Mouse (Mus musculus) testis, adult 2 months (tissue): ENCODE data around the gene Exosc2. TPM values are rescaled to one million over a fixed set of nuclear protein-coding genes. Genes with fewer than 3 reads are reported as not detected.

Source experiments
- H3K27ac ChIP-seq: fragments of 200-500 bp; 2 replicates; pipeline ENCODE4 v1.5.1; 2012; ENCODE audit warnings: low read depth, low read length; ENCODE audit not compliant: control insufficient read depth, insufficient read depth
- H3K27me3 ChIP-seq: fragments of 200-500 bp; 2 replicates; pipeline ENCODE4 v1.6.1; 2012; ENCODE audit warnings: mild to moderate bottlenecking, low read length, moderate library complexity; ENCODE audit not compliant: control insufficient read depth, insufficient read depth
- H3K36me3 ChIP-seq: fragments of 200-500 bp; 2 replicates; pipeline ENCODE4 v1.6.1; 2012; ENCODE audit warnings: mild to moderate bottlenecking, low read length; ENCODE audit not compliant: control insufficient read depth, insufficient read depth
- H3K4me1 ChIP-seq: fragments of 200-500 bp; 2 replicates; pipeline ENCODE4 v1.6.1; 2012; ENCODE audit warnings: low read length; ENCODE audit not compliant: control insufficient read depth, insufficient read depth
- H3K4me3 ChIP-seq: fragments of 200-500 bp; 2 replicates; pipeline ENCODE4 v1.5.1; 2012; ENCODE audit warnings: low read depth, mild to moderate bottlenecking, low read length, moderate library complexity, mixed read lengths; ENCODE audit not compliant: control insufficient read depth
- CTCF ChIP-seq: fragments of 200-500 bp; IDR thresholded peaks from 2 replicates; pipeline ENCODE4 v1.5.1; 2012; ENCODE audit warnings: low read depth, mild to moderate bottlenecking, inconsistent platforms, low read length, moderate library complexity; ENCODE audit not compliant: control insufficient read depth, insufficient read depth, insufficient replicate concordance
- POLR2A ChIP-seq: fragments of 200-500 bp; IDR thresholded peaks from 2 replicates; pipeline ENCODE4 v1.6.1; 2012; ENCODE audit warnings: low read depth, mild to moderate bottlenecking, inconsistent platforms, low read length, moderate library complexity; ENCODE audit not compliant: control insufficient read depth
- polyA plus RNA-seq: library from polyadenylated mRNA; depleted of rRNA; stranded (reverse); fragments of >200 nt; gene quantifications from 2 replicates; pipeline ENCODE4 v1.2.3, GENCODE M21; 2012; rRNA removed

Gene Exosc2
- 9.1 and 9.8 TPM in 2 replicates for polyA plus RNA-seq

DNA sequence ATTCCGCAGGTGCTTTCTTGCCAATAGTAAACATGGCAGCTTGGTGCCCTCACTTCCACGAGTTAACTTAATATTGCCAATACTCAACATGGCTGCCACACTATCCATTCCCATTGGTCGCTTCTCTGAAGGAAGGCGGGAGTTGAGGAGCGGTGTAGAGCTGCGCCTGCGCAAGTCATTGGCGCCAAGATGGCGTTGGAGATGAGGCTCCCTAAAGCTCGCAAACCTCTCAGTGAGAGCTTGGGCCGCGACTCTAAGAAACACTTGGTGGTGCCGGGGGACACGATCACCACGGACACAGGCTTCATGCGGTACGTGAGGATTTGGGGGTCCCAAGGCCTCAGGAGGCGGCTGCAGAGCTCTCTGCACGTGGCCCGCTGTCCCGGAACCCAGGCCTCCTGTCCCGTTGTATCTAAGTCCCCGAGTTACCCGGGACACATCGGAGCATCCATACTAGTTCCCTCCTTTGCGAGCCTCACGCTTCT, at the start of gene Exosc2:
Gene Exosc2 (plus strand): TSS at position 165 of the 485 bp plus-strand sequence.
- peak within 1 kb of the TSS; percentile 89 for H3K27ac ChIP-seq
- TF ChIP-seq CTCF (no peak), POLR2A (peak; percentile 98)
- no peaks in the 10 kb centered on the region for H3K27me3 ChIP-seq
- no peaks in the 10 kb centered on the region for H3K36me3 ChIP-seq
- H3K4me3 ChIP-seq: peak within 1 kb of the TSS; percentile 99
- H3K4me1 ChIP-seq: peaks cover 9% of the 10 kb centered on the region

DNA sequence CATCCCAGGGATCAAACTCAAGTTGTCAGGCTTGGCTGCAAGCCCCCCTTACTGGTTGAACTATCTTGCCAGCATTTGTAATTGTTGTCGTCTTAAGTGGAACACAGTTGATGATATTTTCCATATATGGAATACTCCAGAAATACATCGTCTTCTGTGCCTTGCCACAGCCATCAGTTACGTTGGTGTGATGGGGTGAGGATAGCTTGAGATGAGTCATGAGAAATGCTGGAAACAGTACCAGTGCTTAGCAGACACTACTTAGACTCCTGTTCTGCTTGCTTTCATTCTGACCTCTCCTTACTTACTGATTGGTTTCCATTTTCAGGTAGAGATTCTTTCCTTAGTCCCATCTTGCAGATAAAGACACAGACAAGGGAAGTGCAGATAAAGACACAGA, 37.0 kb upstream of the Exosc2 start:
- Histone ChIP-seq H3K4me3 (no peak overlapping the region), H3K27me3 (peaks cover 5% of the 10 kb centered on the region), H3K4me1 (peaks cover 6% of the 10 kb centered on the region), H3K36me3 (no peaks in the 10 kb centered on the region), H3K27ac (no peak overlapping the region)
- TF ChIP-seq CTCF (no peak), POLR2A (no peak)

DNA sequence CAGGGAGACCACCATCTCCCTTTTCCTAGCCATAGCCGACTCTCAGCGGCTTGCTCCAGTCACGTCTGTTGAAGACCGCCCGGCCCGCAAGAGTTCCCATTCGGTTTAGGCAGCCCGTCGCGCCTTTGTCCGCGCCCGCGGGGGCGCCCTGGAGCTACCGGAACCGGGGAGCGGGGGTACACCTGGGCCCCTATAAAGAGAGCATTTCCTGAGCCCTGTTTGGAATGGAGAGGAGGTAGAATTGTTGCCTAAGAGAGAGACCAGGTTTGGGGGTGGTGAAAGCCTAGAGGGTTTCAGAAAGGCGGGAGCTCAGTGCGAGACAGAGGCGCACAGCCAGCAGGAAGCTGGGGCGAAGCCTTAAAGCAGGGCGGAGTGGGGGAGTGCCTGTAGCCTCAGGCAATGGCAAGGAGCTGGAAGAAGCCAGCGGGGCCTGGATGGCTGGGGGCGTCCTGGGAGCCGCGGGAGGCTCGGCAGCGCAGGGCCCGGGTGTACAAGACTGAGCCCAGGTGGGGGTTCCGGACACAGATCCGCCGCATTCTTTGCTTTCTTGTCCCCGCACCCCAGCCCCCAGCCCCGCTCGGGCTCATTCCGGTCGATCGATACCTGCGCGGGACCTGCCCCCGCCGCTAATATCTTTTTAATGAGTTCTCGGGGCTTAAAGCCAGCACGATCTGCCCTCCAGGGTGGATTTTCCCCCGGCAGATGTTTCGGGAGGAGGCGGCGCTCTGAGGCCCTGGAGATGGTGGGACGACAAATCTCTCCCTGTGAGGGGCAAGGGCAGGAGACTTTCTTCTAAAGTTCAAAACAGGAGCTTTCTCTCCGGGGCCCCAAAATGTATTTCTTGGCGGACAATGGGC, 35.0 kb upstream of the Exosc2 start:
- Histone ChIP-seq H3K27ac (no peak overlapping the region), H3K4me1 (peaks cover 13% of the 10 kb centered on the region)

GRCm38 (mm10) chr2:31636138-31636741, 34.3 kb upstream of the Exosc2 start:
- Histone ChIP-seq H3K4me1 (peaks cover 14% of the 10 kb centered on the region), H3K27ac (no peak overlapping the region), H3K36me3 (no peaks in the 10 kb centered on the region), H3K4me3 (no peak overlapping the region; the same call in 1 of the 2 replicates), H3K27me3 (peaks cover 11% of the 10 kb centered on the region)
- TF ChIP-seq CTCF (no peak), POLR2A (no peak)

More for the DNA sequence above, 35.0 kb upstream of the Exosc2 start:
- TF ChIP-seq POLR2A (no peak), CTCF (no peak)
- Histone ChIP-seq H3K4me3 (no peak overlapping the region; the same call in 1 of the 2 replicates), H3K36me3 (no peaks in the 10 kb centered on the region), H3K27me3 (peaks cover 5% of the 10 kb centered on the region)

DNA sequence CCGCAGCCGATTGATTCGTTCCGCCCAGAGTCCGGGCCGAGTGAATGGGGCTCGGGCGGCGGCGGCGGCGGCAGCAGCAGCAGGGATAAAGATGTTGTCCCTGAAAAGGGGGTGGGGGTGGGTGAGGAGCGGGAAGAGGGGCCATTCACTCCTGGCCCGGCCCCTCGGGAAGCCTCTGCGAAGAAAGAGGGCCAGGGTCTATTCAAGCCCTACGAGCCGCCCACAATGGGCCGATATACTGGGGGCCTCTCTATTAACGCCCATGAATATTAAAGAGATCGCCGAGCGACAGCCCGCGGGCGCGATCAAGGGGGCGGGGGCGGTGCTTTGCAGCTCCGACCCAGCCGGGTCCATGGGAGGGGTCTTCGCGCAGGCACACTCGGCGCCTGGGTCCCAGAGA, 33.8 kb upstream of the Exosc2 start:
- no peak for TF ChIP-seq CTCF
- no peak for TF ChIP-seq POLR2A
- Histone ChIP-seq H3K27me3 (peaks cover 12% of the 10 kb centered on the region), H3K27ac (no peak overlapping the region), H3K36me3 (no peaks in the 10 kb centered on the region), H3K4me3 (no peak overlapping the region; the same call in 1 of the 2 replicates), H3K4me1 (peaks cover 18% of the 10 kb centered on the region)

- Histone ChIP-seq H3K4me3 (no peak overlapping the region), H3K27ac (no peak overlapping the region), H3K36me3 (no peaks in the 10 kb centered on the region), H3K4me1 (peaks cover 18% of the 10 kb centered on the region), H3K27me3 (peaks cover 12% of the 10 kb centered on the region)
- TF ChIP-seq CTCF (no peak), POLR2A (no peak)
These were observed 33.2 kb upstream of the Exosc2 start for GRCm38 (mm10) chr2:31637311-31637710.

- Histone ChIP-seq H3K4me3 (no peak overlapping the region), H3K27me3 (peaks cover 12% of the 10 kb centered on the region), H3K36me3 (no peaks in the 10 kb centered on the region), H3K4me1 (peaks cover 18% of the 10 kb centered on the region), H3K27ac (no peak overlapping the region)
- no peak for TF ChIP-seq POLR2A
- no peak for TF ChIP-seq CTCF
These were observed 32.7 kb upstream of the Exosc2 start for GRCm38 (mm10) chr2:31637807-31638206.
